Mouse (Mus musculus): ENCODE results near the gene Noxred1.

DNA sequence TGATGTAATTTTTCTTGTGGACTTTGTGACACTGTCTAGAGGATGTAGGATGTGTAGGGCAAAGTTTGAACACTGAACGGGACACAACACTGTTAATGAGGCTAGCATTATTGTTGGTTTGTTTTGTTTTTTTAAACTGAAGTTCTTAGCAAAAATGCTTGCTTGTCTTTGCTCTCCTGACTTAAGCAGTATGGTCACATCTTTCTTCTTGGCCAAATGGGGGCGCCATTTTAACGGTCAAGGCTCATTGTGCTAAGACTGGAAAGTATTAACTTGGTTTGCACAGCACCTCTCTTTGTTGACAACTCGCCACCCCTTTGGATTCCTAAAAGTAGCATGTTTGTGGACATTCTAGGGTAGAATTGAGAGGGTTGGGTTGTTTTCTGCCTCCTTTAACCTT is 29.1 kb upstream of the Noxred1 start:
- no peak for TF ChIP-seq USF1 (IDR thresholded peaks at IDR 0.05; ENCODE audit: low read depth)
- TF ChIP-seq E2F4 (IDR thresholded peaks at IDR 0.05; ENCODE audit: insufficient read depth): no peak
- TF ChIP-seq POLR2A (IDR thresholded peaks at IDR 0.05; ENCODE audit: insufficient read length, low read depth): no peak
- TF ChIP-seq MYOG (IDR thresholded peaks at IDR 0.05; ENCODE audit: control insufficient read depth in 1 of 3, insufficient read depth in 1 of 3, insufficient read length in 2 of 3, low read depth in 2 of 3): no peak
- no peak for TF ChIP-seq TCF12 (IDR thresholded peaks at IDR 0.05; ENCODE audit: insufficient read depth, poor library complexity, severe bottlenecking)
- no peak for TF ChIP-seq MAX (IDR thresholded peaks at IDR 0.05; ENCODE audit: low read depth)
- TF ChIP-seq POLR2AphosphoS2 (IDR thresholded peaks at IDR 0.05; ENCODE audit: insufficient read length, low read depth): no peak
- no peak for TF ChIP-seq CEBPB (IDR thresholded peaks at IDR 0.05; ENCODE audit: insufficient read depth, poor library complexity, severe bottlenecking)
- no peak for TF ChIP-seq REST (IDR thresholded peaks at IDR 0.05; ENCODE audit: insufficient read depth, insufficient read length)
